Comparison of ENCODE assay signal across 12 mouse cellular contexts in the genomic region with DNA sequence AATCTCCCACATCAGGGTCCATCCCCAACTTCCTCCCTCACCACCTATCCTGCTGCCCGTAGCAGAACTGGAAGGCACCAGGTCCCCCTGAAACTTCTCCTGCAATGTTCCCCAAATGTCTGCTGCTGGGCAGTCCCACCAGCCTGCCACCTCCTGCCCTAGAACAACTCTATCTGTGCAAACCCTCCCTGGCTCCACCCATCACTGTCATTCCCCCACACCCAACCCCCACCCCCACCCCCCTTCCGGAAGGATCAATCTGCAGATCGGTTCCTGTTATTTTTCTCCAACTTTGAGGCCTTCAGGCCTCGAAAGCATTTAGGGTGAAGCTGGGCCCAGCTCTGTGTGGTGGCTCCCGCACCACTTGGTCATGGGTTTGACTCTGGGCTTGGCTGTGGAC. TPM values are rescaled to one million over a fixed set of nuclear protein-coding genes. Genes with fewer than 3 reads are reported as not detected.
A peak's percentile ranks its signal among the peaks of the same experiment; 100 is the strongest.
DNase-seq lines count a peak whose midpoint lies in the region; ATAC-seq lines count a peak whose summit lies in the region.
"Had no signal": no experiment of that assay in that cellular context is flagged by ENCODE, and none has a peak within 500 bp of the region (broad histone marks: within the 10 kb centered on the region; RNA-seq: fewer than 3 reads in every experiment).

No protein-coding gene starts in this region.

- intact Hi-C loops in left cerebral cortex, postnatal 25 days (cut with DNase I): no loop called here

- H3K27me3 ChIP-seq in kidney, embryonic 14.5 days (ENCODE audit: control insufficient read depth, insufficient read depth, low read length): no peaks in the 10 kb centered on the region
- H3K27me3 ChIP-seq in liver, embryonic 13.5 days: no peaks in the 10 kb centered on the region
- H3K27me3 ChIP-seq in forebrain, embryonic 13.5 days: no peaks in the 10 kb centered on the region
- H3K27me3 ChIP-seq: Patski had no signal

- no peak overlapping the region for H3K9ac ChIP-seq in kidney, embryonic 14.5 days (ENCODE audit: low read depth, low read length)
- peak overlapping the region; percentile 23; the same call in 1 of the 2 replicates for H3K9ac ChIP-seq in liver, embryonic 13.5 days
- H3K9ac ChIP-seq in forebrain, embryonic 13.5 days: no peak overlapping the region

- peak overlapping the region; percentile 52; the same call in 1 of the 2 replicates for H3K27ac ChIP-seq in kidney, embryonic 14.5 days (ENCODE audit: low read depth, low read length)
- peak overlapping the region; percentile 70 for H3K27ac ChIP-seq in liver, embryonic 13.5 days
- H3K27ac ChIP-seq in forebrain, embryonic 13.5 days: no peak overlapping the region

- ATAC-seq in kidney, embryonic 14.5 days (ENCODE audit: low FRiP score, low TSS enrichment): no peak
- ATAC-seq in CD4-positive, CD25-positive, alpha-beta regulatory T cell, adult 4 months: peak; percentile 70
- peak; percentile 63 for ATAC-seq in granulocyte monocyte progenitor cell, adult 5-6 weeks (replicated peaks; ENCODE audit: poor library complexity, severe bottlenecking)
- no peak for ATAC-seq in liver, embryonic 13.5 days (ENCODE audit: low read depth)
- ATAC-seq in forebrain, embryonic 13.5 days: no peak
- ATAC-seq: Patski had no signal

- WGBS in kidney, embryonic 14.5 days: 75% methylated on average over 5 of the region's 5 CpGs
- WGBS in liver, embryonic 13.5 days (ENCODE audit: insufficient replicate concordance): 4% methylated on average over 5 of the region's 5 CpGs
- whole genome bisulfite sequencing in forebrain, embryonic 13.5 days: 74% methylated on average over 5 of the region's 5 CpGs

- H3K4me2 ChIP-seq in kidney, embryonic 14.5 days (replicated peaks; ENCODE audit: low read depth, low read length): no peak overlapping the region
- peak overlapping the region; percentile 48 for H3K4me2 ChIP-seq in liver, embryonic 13.5 days
- H3K4me2 ChIP-seq in forebrain, embryonic 13.5 days: no peak overlapping the region

- no peaks in the 10 kb centered on the region for H3K36me3 ChIP-seq in kidney, embryonic 14.5 days (ENCODE audit: control insufficient read depth, insufficient read depth, low read length)
- no peaks in the 10 kb centered on the region for H3K36me3 ChIP-seq in liver, embryonic 13.5 days
- H3K36me3 ChIP-seq in forebrain, embryonic 13.5 days (ENCODE audit: poor library complexity, severe bottlenecking): no peaks in the 10 kb centered on the region

- H3K9me3 ChIP-seq in kidney, embryonic 14.5 days (ENCODE audit: control insufficient read depth, low read length): no peaks in the 10 kb centered on the region
- no peaks in the 10 kb centered on the region for H3K9me3 ChIP-seq in liver, embryonic 13.5 days (replicated peaks)
- no peaks in the 10 kb centered on the region for H3K9me3 ChIP-seq in forebrain, embryonic 13.5 days (replicated peaks)

- no peak overlapping the region for H3K4me3 ChIP-seq in kidney, embryonic 14.5 days (ENCODE audit: low read length)
- peak overlapping the region; percentile 6; the same call in 1 of the 2 replicates for H3K4me3 ChIP-seq in liver, embryonic 13.5 days (replicated peaks)
- H3K4me3 ChIP-seq in forebrain, embryonic 13.5 days: no peak overlapping the region

- H3K4me1 ChIP-seq in kidney, embryonic 14.5 days (ENCODE audit: control insufficient read depth, insufficient read depth, low read length): peaks cover 30% of the 10 kb centered on the region
- peaks cover 50% of the 10 kb centered on the region for H3K4me1 ChIP-seq in liver, embryonic 13.5 days (replicated peaks)
- H3K4me1 ChIP-seq in forebrain, embryonic 13.5 days: no peaks in the 10 kb centered on the region

- no peak for DNase-seq in kidney, adult 11 months
- DNase-seq in liver, embryonic 13.5 days: no peak
- DNase-seq in left cerebral cortex, postnatal 25 days (ENCODE audit: low spot score in 2 of 2): no peak
- no peak for DNase-seq in embryo, embryonic 9.5 days (ENCODE audit: extremely low spot score)
- DNase-seq: cerebellum, adult 2 months had no signal

RNA-seq across cellular contexts. Expression of a gene that starts 8.7 kb away (rescaled TPM):
- 58.3 and 62.7 TPM in 2 replicates for polyA plus RNA-seq in kidney, embryonic 14.5 days (2014; fragmentation: Nextera tagmentation; extraction: Ambion mirVana)
- polyA plus RNA-seq in CD4-positive, CD25-positive, alpha-beta regulatory T cell, adult 4 months (2017; shearing (Covaris generic)): 1 to 10 TPM; 4.7 to 6.2 TPM
- 29.1 and 38.2 TPM in 2 replicates for total RNA-seq in granulocyte monocyte progenitor cell, adult 5-6 weeks (2014; fragmentation: Nextera tagmentation)
- 43.3 and 46.6 TPM in 2 replicates for total RNA-seq in granulocyte monocyte progenitor cell, adult 5-6 weeks (2017)
- polyA plus RNA-seq in liver, embryonic 13.5 days (2015; fragmentation: Nextera tagmentation; extraction: Ambion mirVana): 6.7 and 6.8 TPM in 2 replicates
- total RNA-seq in left cerebral cortex, postnatal 25 days (2021): 100 to 1,000 TPM; 111 to 124 TPM
- 14.3 and 19.7 TPM in 2 replicates for polyA plus RNA-seq in forebrain, embryonic 13.5 days (2015; fragmentation: Nextera tagmentation; extraction: Ambion mirVana)

RNA-seq across cellular contexts. Expression of a gene that starts 58.8 kb away (rescaled TPM):
- not detected in 2 replicates for polyA plus RNA-seq in kidney, embryonic 14.5 days (2014; fragmentation: Nextera tagmentation; extraction: Ambion mirVana)
- not detected for polyA plus RNA-seq in CD4-positive, CD25-positive, alpha-beta regulatory T cell, adult 4 months (2017; shearing (Covaris generic))
- not detected in 2 replicates for total RNA-seq in granulocyte monocyte progenitor cell, adult 5-6 weeks (2014; fragmentation: Nextera tagmentation)
- not detected in 2 replicates for total RNA-seq in granulocyte monocyte progenitor cell, adult 5-6 weeks (2017)
- not detected in 2 replicates for polyA plus RNA-seq in liver, embryonic 13.5 days (2015; fragmentation: Nextera tagmentation; extraction: Ambion mirVana)
- not detected for total RNA-seq in left cerebral cortex, postnatal 25 days (2021)
- not detected in 2 replicates for polyA plus RNA-seq in forebrain, embryonic 13.5 days (2015; fragmentation: Nextera tagmentation; extraction: Ambion mirVana)
- total RNA-seq: gastrocnemius, postnatal 4 days; megakaryocyte-erythroid progenitor cell, adult 5-6 weeks had no signal
- polyA plus RNA-seq: cerebellum, adult 2 months; Patski had no signal

Comparison
In these comparisons a context has a peak if more than half of its experiments do, and no peak if none do; other contexts are left out.
1. ATAC-seq: peak in CD4-positive, CD25-positive, alpha-beta regulatory T cell, adult 4 months (single experiment) and granulocyte monocyte progenitor cell, adult 5-6 weeks (single experiment); none in kidney, embryonic 14.5 days (single experiment), liver, embryonic 13.5 days (single experiment) and forebrain, embryonic 13.5 days (single experiment).